7 mouse cellular contexts compared by ENCODE assay signal in genomic region chr6:103511972-103512565, GRCm38 (mm10). TPM values are rescaled to one million over a fixed set of nuclear protein-coding genes. Genes with fewer than 3 reads are reported as not detected.
A peak's percentile ranks its signal among the peaks of the same experiment; 100 is the strongest.
DNase-seq lines count a peak whose midpoint lies in the region; ATAC-seq and TF ChIP-seq lines count a peak whose summit lies in the region.

No protein-coding gene starts in this region.

- H3K4me1 ChIP-seq in forebrain, embryonic 10.5 days, result peaks cover 24% of the 10 kb centered on the region
- H3K4me1 ChIP-seq in intestine, postnatal 0 days (replicated peaks; ENCODE audit: control insufficient read depth, insufficient read depth, low read length), result no peaks in the 10 kb centered on the region

- intact Hi-C loops in left cerebral cortex, postnatal 4 days (cut with DNase I), result loop anchor here (5.0 kb wide), 2 partner anchors 170 to 205 kb away; no protein-coding TSS in a partner anchor

- under 1% methylated on average over 26 of the region's 29 CpGs for WGBS in forebrain, embryonic 10.5 days
- 1% methylated on average over 29 of the region's 29 CpGs for WGBS in intestine, postnatal 0 days

- H3K27me3 ChIP-seq in forebrain, embryonic 10.5 days (ENCODE audit: poor library complexity, severe bottlenecking), result peaks cover 66% of the 10 kb centered on the region
- H3K27me3 ChIP-seq in intestine, postnatal 0 days (replicated peaks; ENCODE audit: control insufficient read depth, insufficient read depth, low read length), result peaks cover 19% of the 10 kb centered on the region

- no peak overlapping the region for H3K27ac ChIP-seq in forebrain, embryonic 10.5 days
- H3K27ac ChIP-seq in intestine, postnatal 0 days (ENCODE audit: low read depth, low read length), result no peak overlapping the region

- ATAC-seq in intestine, postnatal 0 days, result 0 out of 2 replicates have a peak, but pooled peaks have one; percentile 25

- H3K9ac ChIP-seq in intestine, postnatal 0 days (ENCODE audit: low read depth, low read length), result no peak overlapping the region

- TF ChIP-seq POLR2A in brain, embryonic 14.5 days (IDR thresholded peaks at IDR 0.05; ENCODE audit: borderline replicate concordance, extremely low read depth, insufficient read depth, insufficient read length, poor library complexity, severe bottlenecking), result peak; percentile 37; the same call in 1 of the 2 replicates

- no peaks in the 10 kb centered on the region for H3K36me3 ChIP-seq in forebrain, embryonic 10.5 days (replicated peaks)
- H3K36me3 ChIP-seq in intestine, postnatal 0 days (ENCODE audit: control insufficient read depth, insufficient read depth), result no peaks in the 10 kb centered on the region

- peak; percentile 20; the same call in 1 of the 2 replicates for TF ChIP-seq CTCF in brain, embryonic 14.5 days (IDR thresholded peaks at IDR 0.05; ENCODE audit: borderline replicate concordance, extremely low read depth, insufficient read depth, insufficient read length)
- TF ChIP-seq CTCF in intestine, postnatal 0 days (IDR thresholded peaks at IDR 0.05; ENCODE audit: low read depth), result 0 out of 2 replicates have a peak, but pooled peaks have one; percentile 4

- H3K4me2 ChIP-seq in intestine, postnatal 0 days (replicated peaks; ENCODE audit: low read depth), result peak overlapping the region; percentile 50

- DNase-seq in T-cell, adult 2 months (ENCODE audit: low spot score), result peak; percentile 35
- peak; percentile 92 for DNase-seq in brain, embryonic 14.5 days (ENCODE audit: low read depth)
- peak; percentile 48 for DNase-seq in forebrain, embryonic 10.5 days (ENCODE audit: extremely low spot score, low spot score)
- DNase-seq in left cerebral cortex, postnatal 4 days, result peak; percentile 73
- peak; percentile 30 to 37 for DNase-seq in natural killer cell, adult 2 months (ENCODE audit: low spot score in 2 of 2)
- peak; percentile 62 for DNase-seq in thymus, postnatal 14 days

- peak overlapping the region; percentile 58 for H3K4me3 ChIP-seq in forebrain, embryonic 10.5 days
- peak overlapping the region; percentile 16 for H3K4me3 ChIP-seq in intestine, postnatal 0 days (ENCODE audit: low read depth, low read length)

- no peaks in the 10 kb centered on the region for H3K9me3 ChIP-seq in forebrain, embryonic 10.5 days
- H3K9me3 ChIP-seq in intestine, postnatal 0 days (ENCODE audit: control insufficient read depth), result no peaks in the 10 kb centered on the region

RNA-seq across cellular contexts. Expression of gene Chl1, which starts 1.7 kb away (rescaled TPM):
- polyA plus RNA-seq in brain, embryonic 14.5 days (2012; rRNA removed), result 63.5 and 104 TPM in 2 replicates
- polyA plus RNA-seq in forebrain, embryonic 10.5 days (2016; fragmentation: Nextera tagmentation; extraction: Ambion mirVana), result 0.33 and 1.6 TPM in 2 replicates
- polyA plus RNA-seq in intestine, postnatal 0 days (2015; fragmentation: Nextera tagmentation; extraction: Ambion mirVana), result 3.1 and 3.3 TPM in 2 replicates
- total RNA-seq in left cerebral cortex, postnatal 4 days (2021), result 100 to 1,000 TPM; 518 to 523 TPM

Comparison
In these comparisons a context has a peak if more than half of its experiments do, and no peak if none do; other contexts are left out.
1. DNase-seq: peak in every context shown above with its lines; median percentile 92 in brain, embryonic 14.5 days; 73 in left cerebral cortex, postnatal 4 days; 62 in thymus, postnatal 14 days; 48 in forebrain, embryonic 10.5 days; 35 in T-cell, adult 2 months; 34 in natural killer cell, adult 2 months.
2. RNA of gene Chl1, which starts 1.7 kb away (polyA plus RNA-seq): 63.5 to 104 TPM in brain, embryonic 14.5 days; 3.1 to 3.3 TPM in intestine, postnatal 0 days and 0.33 to 1.6 TPM in forebrain, embryonic 10.5 days; every median in the first group is over 10 times any median in the second.